Mouse (Mus musculus): ENCODE measurements at regions not wholly inside any gene's neighbourhood (a gene's known extent, or its start where the extent isn't known, plus 50 kb on each side); places are given as distances from the start of the nearest gene placed in this dataset.
"Not testable (repeated sequence)": the region's sequence is repeated elsewhere in the genome, so short reads cannot be mapped to it uniquely, and the experiment has no call there.

DNA sequence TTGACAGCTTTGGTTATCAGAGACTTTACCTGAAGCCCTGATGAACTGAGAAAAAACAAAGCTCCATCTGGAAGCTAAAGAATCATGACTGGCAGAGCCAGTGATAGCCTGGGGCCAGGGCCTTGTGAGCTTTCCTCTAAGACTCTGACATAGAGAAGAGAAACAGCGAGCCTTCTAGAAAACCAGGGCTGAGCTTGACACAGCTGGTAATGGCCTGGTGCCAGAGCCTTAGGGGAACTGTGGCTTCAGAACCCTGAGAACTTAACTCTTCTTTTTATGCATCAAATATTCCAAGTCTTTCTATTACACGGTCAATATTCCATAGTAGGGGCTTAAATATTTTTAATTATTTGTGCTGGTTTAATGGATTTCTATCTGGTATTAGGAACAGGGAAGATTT, 165.2 kb upstream of the Crygf start:
- Histone ChIP-seq H3K4me1 (ENCODE audit: insufficient read depth, low read depth, low read length) (no peaks in the 10 kb centered on the region), H3K27ac (ENCODE audit: low read length) (no peak overlapping the region), H3K27me3 (replicated peaks; ENCODE audit: insufficient read depth, low read length) (no peaks in the 10 kb centered on the region), H3K9me3 (ENCODE audit: low read length) (no peaks in the 10 kb centered on the region), H3K9ac (replicated peaks; ENCODE audit: low read depth) (no peak overlapping the region), H3K36me3 (ENCODE audit: insufficient read depth, low read length) (no peaks in the 10 kb centered on the region), H3K4me2 (replicated peaks; ENCODE audit: low read depth, low read length) (no peak overlapping the region), H3K4me3 (ENCODE audit: low read depth, low read length) (no peak overlapping the region)
- DNase-seq (ENCODE audit: low spot score) (no peak), ATAC-seq (no peak)
- 67% methylated on average over 2 of the region's 2 CpGs for WGBS
- TF ChIP-seq EP300 (IDR thresholded peaks at IDR 0.05) = no peak

- Histone ChIP-seq H3K27me3 (replicated peaks; ENCODE audit: insufficient read depth, low read length) (no peaks in the 10 kb centered on the region), H3K4me2 (replicated peaks; ENCODE audit: low read depth, low read length) (no peak overlapping the region), H3K9me3 (ENCODE audit: low read length) (no peaks in the 10 kb centered on the region), H3K27ac (ENCODE audit: low read length) (no peak overlapping the region), H3K36me3 (ENCODE audit: insufficient read depth, low read length) (no peaks in the 10 kb centered on the region), H3K4me3 (ENCODE audit: low read depth, low read length) (no peak overlapping the region), H3K4me1 (ENCODE audit: insufficient read depth, low read depth, low read length) (no peaks in the 10 kb centered on the region), H3K9ac (replicated peaks; ENCODE audit: low read depth) (no peak overlapping the region)
- ATAC-seq (no peak), DNase-seq (ENCODE audit: low spot score) (no peak)
- WGBS = 76% methylated on average over 1 of the region's 1 CpGs
- no peak for TF ChIP-seq EP300 (IDR thresholded peaks at IDR 0.05)
Observed at GRCm38 (mm10) chr1:65800244-65800643, 126.1 kb upstream of the Crygf start.

GRCm38 (mm10) chr1:65820771-65821170, 105.5 kb upstream of the Crygf start:
- Histone ChIP-seq H3K27ac (ENCODE audit: low read length) (no peak overlapping the region), H3K4me3 (ENCODE audit: low read depth, low read length) (no peak overlapping the region), H3K9me3 (ENCODE audit: low read length) (no peaks in the 10 kb centered on the region), H3K36me3 (ENCODE audit: insufficient read depth, low read length) (no peaks in the 10 kb centered on the region), H3K4me1 (ENCODE audit: insufficient read depth, low read depth, low read length) (no peaks in the 10 kb centered on the region), H3K9ac (replicated peaks; ENCODE audit: low read depth) (no peak overlapping the region), H3K27me3 (replicated peaks; ENCODE audit: insufficient read depth, low read length) (no peaks in the 10 kb centered on the region), H3K4me2 (replicated peaks; ENCODE audit: low read depth, low read length) (no peak overlapping the region)
- ATAC-seq (no peak), DNase-seq (ENCODE audit: low spot score) (no peak)
- TF ChIP-seq CTCF (IDR thresholded peaks at IDR 0.05) (no peak), EP300 (IDR thresholded peaks at IDR 0.05) (no peak)
- 63% methylated on average over 5 of the region's 5 CpGs for WGBS

DNA sequence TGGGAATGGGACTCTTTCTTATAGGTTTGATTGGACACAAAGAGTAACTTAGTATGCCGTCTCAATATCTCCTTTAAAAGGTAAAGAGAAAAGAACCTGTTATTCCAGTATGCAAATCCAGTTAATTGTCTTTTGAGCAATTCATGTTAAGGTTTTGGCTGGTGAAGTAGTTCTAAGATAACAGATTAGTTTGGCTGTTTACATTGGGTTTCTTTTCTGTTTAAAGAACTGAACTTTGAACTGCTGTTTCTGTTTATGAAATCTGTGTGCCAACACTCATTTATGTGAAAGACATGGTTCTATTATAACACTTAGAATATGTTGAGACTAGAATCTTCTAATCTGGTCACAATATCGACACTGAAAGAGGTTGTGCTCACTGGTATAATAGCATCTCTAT, 85.2 kb upstream of the Crygf start:
- no peak for TF ChIP-seq EP300 (IDR thresholded peaks at IDR 0.05)
- H3K27ac ChIP-seq (ENCODE audit: low read length) = no peak overlapping the region
- ATAC-seq = no peak

DNA sequence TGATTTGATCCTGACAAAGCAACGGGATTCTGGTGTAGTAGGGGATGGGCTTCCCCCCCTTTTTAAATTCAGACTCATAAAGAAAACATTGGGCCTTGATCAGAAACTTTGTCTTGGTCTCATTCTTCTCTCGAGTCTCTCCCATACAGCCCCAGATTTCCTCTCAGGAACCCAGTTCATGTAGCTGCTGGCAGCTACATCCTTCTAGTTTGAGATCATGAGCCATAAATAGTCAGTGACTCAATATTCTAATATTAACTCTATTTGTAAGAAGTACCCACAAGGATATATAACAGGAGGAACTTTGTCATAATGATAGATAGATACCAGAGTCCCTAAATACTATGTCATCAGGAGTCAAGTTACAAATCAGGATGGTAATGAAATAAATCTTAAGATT, 79.3 kb upstream of the Crygf start:
- H3K27me3 ChIP-seq (replicated peaks; ENCODE audit: insufficient read depth, low read length) = no peaks in the 10 kb centered on the region
- H3K9me3 ChIP-seq (ENCODE audit: low read length) = no peaks in the 10 kb centered on the region
- H3K9ac ChIP-seq (replicated peaks; ENCODE audit: low read depth) = no peak overlapping the region
- no peaks in the 10 kb centered on the region for H3K4me1 ChIP-seq (ENCODE audit: insufficient read depth, low read depth, low read length)
- no peaks in the 10 kb centered on the region for H3K36me3 ChIP-seq (ENCODE audit: insufficient read depth, low read length)
- no peak overlapping the region for H3K4me3 ChIP-seq (ENCODE audit: low read depth, low read length)
- H3K4me2 ChIP-seq (replicated peaks; ENCODE audit: low read depth, low read length) = no peak overlapping the region
- no peak overlapping the region for H3K27ac ChIP-seq (ENCODE audit: low read length)
- 49% methylated on average over 2 of the region's 2 CpGs for WGBS
- DNase-seq (ENCODE audit: low spot score) (no peak), ATAC-seq (no peak)
- TF ChIP-seq EP300 (IDR thresholded peaks at IDR 0.05) (no peak), CTCF (IDR thresholded peaks at IDR 0.05) (no peak)

More for the DNA sequence above, 85.2 kb upstream of the Crygf start:
- Histone ChIP-seq H3K36me3 (ENCODE audit: insufficient read depth, low read length) (no peaks in the 10 kb centered on the region), H3K9me3 (ENCODE audit: low read length) (no peaks in the 10 kb centered on the region), H3K4me3 (ENCODE audit: low read depth, low read length) (no peak overlapping the region), H3K27me3 (replicated peaks; ENCODE audit: insufficient read depth, low read length) (no peaks in the 10 kb centered on the region), H3K4me2 (replicated peaks; ENCODE audit: low read depth, low read length) (no peak overlapping the region), H3K9ac (replicated peaks; ENCODE audit: low read depth) (no peak overlapping the region), H3K4me1 (ENCODE audit: insufficient read depth, low read depth, low read length) (no peaks in the 10 kb centered on the region)
- DNase-seq (ENCODE audit: low spot score) = no peak
- 55% methylated on average over 2 of the region's 2 CpGs for WGBS

DNA sequence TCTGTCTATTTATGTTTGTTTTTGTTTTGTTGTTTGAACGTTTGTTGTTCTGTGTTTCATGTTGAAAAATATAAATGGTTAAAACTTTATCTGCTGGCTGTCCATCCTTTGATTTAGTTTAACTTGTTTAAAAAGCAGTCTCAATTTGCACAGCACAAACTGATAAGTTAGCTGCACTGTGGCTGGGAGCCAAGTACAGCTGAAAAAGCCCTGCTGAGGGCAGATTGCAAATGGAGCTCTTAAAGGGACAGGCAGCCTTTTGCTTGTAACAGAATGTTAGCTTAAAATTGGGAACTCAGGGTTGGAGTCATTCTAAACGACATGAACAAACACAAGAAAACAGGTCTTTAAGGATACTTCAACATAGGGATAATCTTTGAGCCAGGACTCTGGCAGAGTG, 52.6 kb upstream of the Crygf start:
- not testable (repeated sequence) for H3K9ac ChIP-seq (replicated peaks; ENCODE audit: low read depth); DNase-seq (ENCODE audit: low spot score); H3K4me2 ChIP-seq (replicated peaks; ENCODE audit: low read depth, low read length); ATAC-seq; H3K27me3 ChIP-seq (replicated peaks; ENCODE audit: insufficient read depth, low read length); H3K9me3 ChIP-seq (ENCODE audit: low read length); H3K36me3 ChIP-seq (ENCODE audit: insufficient read depth, low read length); H3K4me1 ChIP-seq (ENCODE audit: insufficient read depth, low read depth, low read length); H3K27ac ChIP-seq (ENCODE audit: low read length); H3K4me3 ChIP-seq (ENCODE audit: low read depth, low read length)
- WGBS = 31% methylated on average over 2 of the region's 2 CpGs
